Mouse (Mus musculus) MEL-GATA-1-ER (cell line): Measurements from ENCODE around the gene Acvr1.

ENCODE experiments used
- DNase-seq: peaks from one replicate; pipeline ENCODE4 v3.0.0-alpha.2; 2012; ENCODE audit warnings: low read depth; ENCODE audit errors: extremely low read depth

Acvr1 gene

DNA sequence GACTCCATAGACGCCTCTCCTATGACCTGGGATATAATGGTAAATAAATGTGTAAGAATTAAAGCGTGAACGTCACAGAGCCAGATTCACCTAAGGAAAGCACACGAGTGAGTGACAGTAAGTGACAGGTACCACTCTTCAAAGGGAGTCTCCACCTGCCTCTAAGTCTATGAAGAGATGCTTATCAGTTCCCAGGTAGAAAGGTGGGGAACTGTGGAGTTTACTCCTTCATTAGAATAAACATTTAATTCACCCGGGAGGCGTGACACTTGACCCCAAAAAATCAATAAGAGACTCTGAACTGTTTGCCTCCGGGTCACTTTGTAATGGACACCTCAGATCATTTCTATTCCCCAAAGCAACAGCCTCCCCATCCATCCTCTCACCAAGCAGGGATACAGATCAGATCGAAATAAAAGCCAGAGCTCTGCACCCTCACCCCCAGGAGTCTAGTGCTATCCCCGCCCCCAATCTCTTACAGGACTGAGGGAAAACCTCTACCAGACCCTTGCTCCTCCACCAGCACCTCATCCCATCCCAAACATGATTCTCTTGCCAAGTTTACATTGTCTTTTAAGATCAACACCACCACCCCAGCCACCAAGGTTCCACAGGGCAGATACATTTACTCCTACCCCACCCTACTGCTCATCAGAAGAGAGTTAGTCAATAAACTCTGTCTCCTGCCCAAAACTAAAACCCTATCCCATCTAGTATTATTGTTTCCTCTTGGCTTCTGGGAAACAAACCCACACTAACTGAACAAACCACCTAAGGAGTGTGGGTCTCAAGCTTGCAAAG is 9.7 kb downstream of the Acvr1 start:
- DNase-seq: no peak

DNA sequence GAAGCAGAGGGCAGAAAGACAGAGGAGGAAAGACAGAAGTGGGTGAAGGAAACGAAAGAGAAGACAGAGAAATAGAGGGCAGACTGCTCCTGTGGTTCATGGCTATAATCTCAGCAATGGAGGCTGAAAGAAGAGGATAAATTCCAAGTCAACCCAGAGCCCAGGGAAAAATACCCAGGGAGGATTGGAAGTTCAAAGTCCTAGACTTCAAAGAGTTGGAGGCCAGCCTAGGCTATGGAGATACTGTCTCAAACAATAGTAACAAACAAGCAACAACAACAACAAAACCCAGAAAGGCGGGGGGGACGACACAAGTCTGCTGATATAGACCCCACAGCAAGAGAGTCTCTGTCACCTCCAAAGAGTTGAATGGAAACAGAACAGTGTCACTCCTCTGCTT is 14.7 kb downstream of the Acvr1 start:
- no peak for DNase-seq

DNA sequence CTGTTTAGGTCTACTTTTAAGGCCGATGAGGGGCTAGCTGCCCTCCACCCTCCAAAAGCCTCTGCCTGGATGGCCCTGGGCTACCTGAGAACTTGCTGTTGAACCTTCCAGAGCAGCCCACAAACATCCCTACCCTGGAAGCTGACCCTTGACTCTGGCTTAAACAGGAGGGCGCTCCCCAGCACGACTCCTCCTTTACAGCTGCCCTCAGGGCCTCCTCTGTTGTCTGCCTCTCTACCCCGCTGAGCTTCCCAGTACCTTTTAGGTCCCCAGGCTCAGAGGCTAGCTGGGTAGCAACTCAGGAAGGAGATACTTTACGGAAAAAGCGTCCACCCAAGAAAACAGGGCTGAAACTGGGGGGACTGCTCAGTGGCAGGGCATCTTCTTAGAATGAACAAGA is 15.1 kb downstream of the Acvr1 start:
- no peak for DNase-seq

DNA sequence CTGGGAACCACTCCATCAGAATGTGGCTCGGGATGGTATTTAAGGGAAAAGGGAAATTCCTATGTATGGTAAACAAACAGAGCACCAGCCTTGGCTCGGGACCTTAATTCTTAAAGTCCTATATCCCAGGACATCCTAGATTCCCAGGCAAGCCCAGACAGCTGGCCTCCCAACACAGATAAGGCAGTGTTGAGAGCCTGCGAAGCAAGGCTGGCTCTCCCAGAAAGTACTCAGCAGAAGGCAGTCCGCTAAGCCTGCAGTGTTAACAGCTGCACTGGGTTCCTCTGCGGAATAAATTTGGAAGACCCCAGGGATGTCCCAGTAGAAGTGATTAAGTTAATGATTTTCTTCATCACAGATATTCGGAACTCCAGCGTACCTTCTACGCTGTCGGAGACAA is 16.5 kb downstream of the Acvr1 start:
- no peak for DNase-seq

DNA sequence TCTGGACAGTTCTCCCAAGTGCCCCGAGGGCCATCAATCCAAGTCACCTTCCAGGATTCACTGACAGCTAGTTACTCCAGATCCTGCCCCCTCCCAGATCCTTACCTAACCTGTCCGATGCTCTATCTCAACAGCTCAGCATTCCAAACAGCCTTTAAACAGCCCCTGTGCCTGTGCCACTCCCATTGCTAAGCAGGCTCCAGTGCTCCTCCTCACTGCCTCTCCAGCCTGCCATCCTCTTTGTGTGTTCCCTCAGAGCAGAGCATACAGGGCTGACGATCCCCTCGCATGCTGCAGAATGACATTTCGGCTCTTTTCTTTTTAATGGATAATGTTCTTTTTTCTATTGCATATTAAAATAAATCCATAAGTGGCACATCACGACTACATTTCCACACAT is 17.0 kb downstream of the Acvr1 start:
- no peak for DNase-seq

DNA sequence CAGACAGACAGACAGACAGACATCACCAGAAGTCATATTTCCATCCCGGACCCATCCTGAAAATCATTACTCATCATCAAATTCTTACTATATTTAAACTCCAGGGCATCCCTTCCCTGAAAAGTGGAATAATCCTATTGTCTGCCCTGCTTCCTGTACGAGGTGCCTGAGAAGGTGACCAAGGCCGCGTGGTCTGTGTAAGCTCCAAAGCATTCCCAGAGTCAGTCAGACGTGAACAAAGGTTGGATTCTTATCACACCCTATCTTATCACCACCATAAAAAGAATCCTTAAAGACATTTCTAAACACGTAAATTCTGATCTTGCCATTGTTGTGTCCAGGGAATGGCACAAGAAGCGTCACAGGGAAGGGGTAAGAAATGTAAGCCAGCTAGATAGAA is 18.0 kb downstream of the Acvr1 start:
- DNase-seq: no peak

DNA sequence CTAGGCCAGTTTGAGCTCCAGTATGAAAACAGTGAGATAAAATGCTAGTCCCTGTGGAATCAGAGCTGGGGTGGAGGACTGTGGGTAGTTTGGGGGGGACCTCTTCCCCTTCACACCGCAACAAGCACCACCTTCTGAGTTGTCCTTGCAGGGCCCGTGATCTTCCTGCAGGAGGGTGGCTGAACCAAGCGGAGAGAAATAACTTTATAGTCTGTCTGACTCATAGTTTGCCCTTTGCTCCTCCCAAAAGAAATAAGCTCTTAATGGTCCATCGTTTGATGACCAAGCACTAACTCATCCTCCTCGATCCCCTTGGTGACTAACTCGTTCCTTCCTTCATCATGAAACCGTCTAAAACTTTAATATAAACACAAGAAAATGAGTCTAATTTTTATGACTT is 20.7 kb downstream of the Acvr1 start:
- no peak for DNase-seq

DNA sequence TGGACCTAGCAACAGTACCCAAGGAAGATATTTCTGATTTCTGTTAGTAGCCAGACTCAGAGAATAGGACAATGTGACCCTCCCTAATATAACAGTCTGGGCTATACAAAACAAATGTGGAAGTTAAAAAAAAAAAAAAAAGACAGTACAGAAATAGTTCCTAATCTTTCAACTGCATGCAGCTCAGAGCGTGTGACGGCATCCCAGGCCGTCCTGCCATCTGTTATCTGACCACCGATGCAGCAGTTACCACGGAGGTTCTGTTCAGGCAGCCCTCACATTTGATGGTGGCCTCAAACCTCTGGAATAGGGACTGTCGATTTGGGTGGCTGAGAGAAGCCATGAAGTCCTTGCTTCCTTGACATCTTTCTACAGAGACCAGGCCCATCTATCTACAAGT is 22.6 kb downstream of the Acvr1 start:
- DNase-seq: peak; percentile 54

DNA sequence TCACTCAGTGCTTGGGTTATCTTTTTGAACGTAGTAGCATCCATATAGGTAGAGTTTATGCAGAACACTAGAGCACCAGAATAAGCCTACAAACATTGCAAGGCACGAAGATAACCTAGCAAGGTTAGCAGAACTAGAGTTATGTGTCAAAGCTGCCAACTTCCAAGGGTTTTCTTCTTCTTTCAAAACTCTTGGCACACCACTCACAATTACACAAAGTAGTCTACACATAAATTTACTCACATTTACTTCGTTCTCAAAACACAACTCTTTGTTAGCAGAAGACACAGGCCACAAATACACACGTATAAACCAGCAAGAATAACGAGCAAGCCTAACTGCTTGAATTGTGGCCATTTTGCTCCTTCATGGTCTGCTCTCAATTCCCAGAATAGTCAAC is 23.7 kb downstream of the Acvr1 start:
- no peak for DNase-seq

DNA sequence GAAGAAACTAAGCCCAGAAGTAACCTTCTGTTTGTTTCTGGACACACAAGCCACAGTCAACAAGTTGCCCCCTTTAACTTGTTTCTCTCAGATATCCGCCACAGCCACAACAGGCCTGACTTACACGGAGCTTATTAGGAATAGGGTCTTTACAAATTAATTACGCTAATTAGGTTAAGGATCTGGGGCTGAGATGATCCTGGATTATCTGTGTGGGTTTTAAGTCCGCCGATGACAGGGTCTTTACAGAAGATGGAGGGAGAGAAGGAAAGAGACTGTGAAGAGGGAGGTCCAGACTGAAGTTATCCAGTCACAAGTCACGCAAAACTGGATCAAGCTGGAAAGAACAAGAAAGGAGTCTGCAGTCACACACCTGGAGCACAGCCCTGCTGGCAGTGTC is 28.8 kb downstream of the Acvr1 start:
- no peak for DNase-seq

DNA sequence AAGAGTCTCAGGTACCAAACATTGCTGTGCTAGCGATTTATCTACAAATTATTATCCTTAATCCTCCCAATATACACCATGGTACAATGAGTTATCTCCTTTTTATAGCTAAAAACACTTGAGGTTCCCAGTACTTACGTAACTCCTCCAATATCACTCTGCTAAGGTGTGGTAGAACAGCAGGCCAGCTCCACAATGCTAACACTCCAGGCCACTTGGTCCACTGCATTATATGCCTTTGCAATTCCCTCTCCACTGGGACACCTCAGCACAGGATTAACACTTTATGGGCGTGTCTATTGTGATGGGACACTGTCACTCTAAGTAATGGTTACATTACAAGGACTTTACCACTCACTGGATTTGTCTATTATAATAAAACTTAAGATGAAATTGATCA is 30.2 kb downstream of the Acvr1 start:
- DNase-seq: no peak

DNA sequence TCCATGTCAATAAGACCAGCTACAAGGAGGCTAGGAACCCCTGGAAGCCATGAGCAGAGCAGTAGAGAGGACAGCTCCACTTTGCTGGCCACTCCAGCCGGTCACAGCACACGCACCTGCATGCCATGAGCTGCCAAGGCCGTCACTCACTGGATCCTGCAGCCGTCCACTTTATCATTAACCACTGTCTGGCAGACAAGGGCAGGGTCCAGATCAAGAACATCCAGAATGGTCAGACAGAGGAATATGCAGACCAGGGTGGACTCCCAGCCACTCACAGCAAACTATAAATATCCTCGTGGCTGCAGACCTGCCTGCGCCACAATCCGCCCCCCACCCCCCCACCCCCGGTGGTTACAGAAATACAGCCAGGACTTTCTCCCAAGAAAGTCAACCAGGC is 31.7 kb downstream of the Acvr1 start:
- no peak for DNase-seq

DNA sequence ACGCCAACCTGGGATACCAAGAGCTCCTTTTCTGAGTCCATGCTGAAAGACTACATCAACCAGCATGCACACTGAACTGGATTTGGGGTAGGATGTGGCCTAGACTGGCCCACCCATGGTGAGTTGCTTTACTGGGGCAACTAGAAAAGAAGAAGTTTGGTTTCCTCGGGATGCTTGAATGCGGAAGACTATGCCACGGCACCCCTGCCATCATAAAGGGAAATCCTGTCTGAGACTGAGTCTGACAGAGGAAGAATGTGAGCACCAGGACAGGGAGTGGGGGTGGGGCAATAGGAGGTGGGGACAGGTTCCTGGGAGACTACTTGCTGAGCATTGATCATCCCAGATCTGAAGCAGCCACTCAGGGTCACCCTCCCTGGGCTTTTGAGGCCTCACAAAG is 32.6 kb downstream of the Acvr1 start:
- no peak for DNase-seq

DNA sequence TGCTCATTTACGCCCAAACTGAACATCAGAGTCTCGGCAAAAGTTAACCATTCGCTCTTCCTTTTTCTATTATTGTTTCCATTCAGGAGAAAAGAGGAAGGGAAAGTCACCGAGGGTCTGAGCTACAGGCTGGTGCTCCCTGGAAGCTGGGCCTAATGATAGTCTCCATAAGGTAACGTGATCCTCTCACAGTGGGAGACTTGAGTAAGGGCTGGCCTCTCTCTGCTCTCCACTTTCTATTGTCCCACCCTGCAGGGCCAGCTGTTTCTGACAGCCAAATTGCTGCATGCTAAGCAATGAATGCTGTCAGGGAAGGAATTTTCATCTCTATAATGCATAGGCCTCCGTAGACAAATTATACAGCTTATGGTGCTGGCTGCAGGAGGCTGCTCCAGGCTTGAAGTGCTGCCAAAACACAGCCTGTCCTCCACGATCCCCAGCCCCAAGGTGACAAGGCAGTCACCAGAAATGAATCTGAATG is 33.4 kb downstream of the Acvr1 start:
- DNase-seq: no peak

DNA sequence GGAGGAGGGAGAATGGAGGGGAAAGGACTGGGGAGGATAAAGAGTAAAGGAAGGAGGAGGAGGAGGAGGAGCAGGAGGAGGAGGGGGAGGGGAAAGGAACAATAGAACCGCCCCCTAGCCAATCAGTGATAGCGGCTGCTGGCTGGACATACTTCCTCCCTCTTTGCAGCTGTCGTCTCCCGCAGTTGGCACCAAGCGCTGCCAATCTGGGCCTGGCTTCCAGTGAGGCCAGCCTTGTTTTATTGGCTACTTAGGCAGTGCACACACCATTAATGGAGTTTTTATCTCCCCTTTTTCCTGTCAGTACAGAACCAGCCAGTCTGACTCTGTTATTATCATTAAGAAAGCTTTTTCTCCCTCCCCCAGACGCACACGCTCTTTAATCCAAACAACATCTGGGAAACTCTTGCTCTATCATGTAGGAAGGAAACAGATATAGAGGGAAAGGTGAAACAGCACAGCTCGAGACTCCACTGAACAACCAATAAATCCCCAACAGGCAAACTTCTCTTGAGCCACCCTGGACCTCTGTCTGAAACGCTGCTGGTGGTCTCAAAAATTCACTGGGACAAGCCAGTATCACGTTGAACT is 34.6 kb downstream of the Acvr1 start:
- peak; percentile 71 for DNase-seq

DNA sequence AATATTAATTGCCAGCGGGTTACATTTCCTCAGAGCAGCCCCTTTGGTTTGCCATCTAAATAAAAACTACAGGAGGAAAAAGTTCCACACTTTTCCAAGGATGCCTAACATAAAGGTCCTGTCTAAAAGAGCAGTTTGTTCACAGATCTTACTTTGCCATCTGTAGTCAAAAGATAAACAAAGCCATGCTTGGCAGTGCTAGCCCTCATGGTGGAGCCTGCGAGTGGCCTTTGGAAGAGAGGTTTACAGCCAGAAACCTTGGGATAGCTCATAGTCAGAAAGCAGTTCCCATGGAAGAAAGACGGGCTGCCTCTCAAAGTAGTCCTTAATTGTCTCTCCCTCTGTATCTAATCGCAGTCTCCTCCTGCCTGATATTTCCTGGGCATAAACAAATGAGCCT is 36.4 kb downstream of the Acvr1 start:
- no peak for DNase-seq

DNA sequence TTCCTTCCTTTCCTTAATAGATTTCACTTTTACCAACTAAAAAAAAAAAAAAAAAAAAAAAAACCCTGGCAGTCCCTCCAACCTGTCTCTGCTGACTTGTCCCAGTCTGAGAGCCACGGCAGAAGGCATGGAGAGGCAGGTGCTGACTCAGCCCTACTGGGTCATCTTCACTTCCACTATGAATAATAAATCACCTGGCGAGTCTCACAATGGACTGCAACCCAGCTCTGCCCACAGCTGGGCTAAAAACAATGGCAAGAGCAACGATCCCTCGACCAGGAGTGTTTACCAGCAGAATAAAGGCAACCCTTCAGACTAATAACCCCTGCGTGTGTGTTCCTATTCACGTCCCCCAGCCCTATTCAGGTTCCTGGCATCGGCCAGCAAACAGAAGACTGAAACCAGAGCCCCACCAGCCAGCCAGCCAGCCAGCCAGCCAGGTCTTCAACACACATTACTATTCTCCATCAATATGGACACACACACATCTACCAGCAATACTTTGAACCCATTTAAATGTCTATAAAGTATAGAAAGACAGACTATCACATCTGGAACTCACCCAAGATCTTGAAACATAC is 37.0 kb downstream of the Acvr1 start:
- DNase-seq: no peak

DNA sequence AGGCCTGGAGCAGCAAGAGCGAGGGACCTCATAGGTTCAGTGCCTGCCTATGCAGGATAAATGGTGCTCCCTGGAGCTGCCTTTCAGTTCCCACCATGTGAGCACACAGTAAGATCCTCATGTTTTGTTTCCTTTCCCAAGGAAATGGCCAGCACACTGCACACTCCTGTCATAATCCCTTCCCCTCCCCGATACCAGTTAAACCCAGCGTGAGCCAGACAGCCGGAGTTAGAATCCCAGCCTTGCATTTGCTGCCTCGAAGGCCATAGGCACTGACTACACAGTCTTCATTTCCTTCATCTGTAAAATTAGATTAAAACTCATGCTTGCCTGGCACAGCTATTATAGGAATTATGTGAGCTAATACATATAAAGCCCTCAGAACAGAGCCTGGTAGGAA is 37.6 kb downstream of the Acvr1 start:
- DNase-seq: no peak

DNA sequence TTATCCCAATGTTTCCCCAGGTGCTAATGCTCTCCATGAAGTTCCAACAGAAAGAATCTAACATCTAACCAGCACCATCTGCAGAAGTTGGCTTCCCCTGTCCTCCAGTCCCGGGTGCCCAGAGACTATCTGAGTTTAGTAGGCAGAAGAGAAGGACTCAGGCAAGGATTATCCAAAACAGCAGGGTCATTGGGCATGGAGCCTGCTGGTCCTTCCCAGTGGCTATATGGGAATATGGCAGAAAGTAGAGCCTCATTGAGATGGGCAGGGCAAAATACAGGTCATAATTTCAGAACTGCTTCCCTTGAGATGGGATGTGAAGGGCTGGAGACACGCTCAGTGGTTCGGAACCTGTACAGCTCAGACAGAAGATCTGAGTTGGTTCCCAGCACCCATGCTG is 39.2 kb downstream of the Acvr1 start:
- DNase-seq: no peak

DNA sequence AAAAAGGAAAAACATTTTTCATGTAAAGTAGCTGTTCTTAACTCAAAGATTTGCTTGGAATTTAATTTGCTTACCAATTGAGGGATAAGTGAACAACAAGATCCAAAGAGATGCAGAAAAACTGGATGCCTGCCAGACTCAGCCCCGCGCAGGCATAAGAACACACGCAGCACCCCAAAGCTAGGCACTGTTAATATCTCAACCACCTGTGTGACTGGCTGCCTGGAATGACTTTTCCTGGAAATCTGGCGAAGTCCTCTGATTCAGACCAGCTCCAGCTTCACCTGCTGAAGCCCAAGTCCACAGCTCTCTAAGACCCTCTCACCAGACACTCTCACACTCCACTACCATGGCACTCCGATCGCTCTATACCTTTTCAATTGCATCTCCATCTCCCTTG is 42.6 kb downstream of the Acvr1 start:
- no peak for DNase-seq

DNA sequence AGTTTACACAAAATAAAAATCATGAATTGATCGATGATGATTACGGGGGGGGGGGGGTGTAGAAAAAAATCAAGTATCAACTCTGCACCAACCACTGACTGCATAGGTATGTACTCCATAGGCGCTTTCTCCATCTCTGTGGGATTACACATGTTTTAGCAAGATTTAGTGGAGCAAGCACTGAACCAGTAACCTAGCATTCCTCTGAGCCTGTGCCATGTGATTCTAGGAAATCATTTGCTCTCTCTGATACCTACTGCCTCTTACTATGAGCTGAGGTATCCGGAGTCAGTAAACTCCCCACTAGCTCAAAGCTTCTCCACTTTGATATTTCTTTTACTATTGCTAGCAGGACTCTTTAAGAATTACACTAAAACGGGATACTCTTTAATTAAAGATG is 43.1 kb downstream of the Acvr1 start:
- DNase-seq: no peak

DNA sequence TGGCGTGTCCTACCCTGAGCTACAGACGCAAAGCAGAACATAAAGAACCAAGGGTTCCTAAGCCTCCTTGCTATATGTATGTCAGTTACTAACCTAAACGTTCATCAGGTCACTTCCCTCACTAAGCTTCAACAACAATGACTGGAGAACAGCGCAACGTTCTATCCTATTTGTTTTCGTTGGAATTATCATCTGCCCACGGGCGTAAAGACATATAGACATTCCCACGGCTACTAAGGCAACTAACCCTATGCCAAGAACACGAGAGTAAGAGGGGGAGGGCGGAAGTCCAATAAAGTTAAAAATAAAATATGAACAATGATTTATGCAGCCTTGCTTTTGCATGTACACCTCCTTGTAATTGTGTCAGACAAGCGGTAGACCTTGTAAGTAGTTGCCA is 43.9 kb downstream of the Acvr1 start:
- no peak for DNase-seq

DNA sequence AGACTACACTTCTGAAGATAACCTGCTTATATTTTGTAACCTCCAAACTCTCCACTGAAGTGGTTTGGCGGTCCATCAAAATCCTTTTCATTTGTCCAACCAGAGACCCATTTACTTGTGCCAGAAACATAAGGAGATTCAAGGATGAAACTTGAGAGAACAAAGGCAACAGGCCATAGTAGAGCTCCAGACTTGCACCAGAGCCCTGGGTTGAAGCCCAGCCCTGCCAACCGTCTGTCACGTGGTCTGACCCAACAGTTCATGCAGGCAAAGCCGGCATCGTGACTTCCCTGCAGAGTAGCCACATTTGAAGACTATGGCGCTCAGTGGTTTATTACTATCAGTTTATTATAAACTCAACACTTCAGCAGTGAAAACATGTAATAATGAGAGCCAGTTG is 45.3 kb downstream of the Acvr1 start:
- DNase-seq: no peak
